Mouse (Mus musculus): ENCODE data around the gene Hipk1.

DNA sequence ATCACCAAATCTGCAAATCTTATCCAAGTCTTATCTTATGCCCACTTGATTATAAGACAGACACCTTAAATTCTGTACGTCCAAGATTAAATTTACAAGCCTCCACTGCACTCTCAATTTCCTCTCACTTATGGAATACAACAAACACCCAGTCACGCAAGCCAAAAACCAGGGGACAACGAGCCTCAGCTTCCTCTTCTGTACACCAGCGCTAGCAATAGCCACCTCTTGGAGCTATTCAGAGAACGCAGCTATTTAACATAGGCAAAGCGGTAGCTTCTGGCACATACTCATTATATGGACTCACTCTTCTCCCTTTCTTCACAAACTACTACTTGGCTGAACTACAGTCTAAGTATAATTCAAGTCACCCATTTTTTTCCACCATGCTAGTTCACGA lies 12.2 kb downstream of the Hipk1 start:
- TF ChIP-seq CTCF (IDR thresholded peaks at IDR 0.05; ENCODE audit: control insufficient read depth, insufficient read depth, insufficient read length) = no peak
- TF ChIP-seq MAX (IDR thresholded peaks at IDR 0.05) = no peak
- TF ChIP-seq FOSL1 (IDR thresholded peaks at IDR 0.05; ENCODE audit: insufficient read depth, low read length, poor library complexity, severe bottlenecking) = no peak
- no peak for TF ChIP-seq USF1 (IDR thresholded peaks at IDR 0.05; ENCODE audit: low read depth)
- no peak for TF ChIP-seq CEBPB (IDR thresholded peaks at IDR 0.05; ENCODE audit: low read depth)
